Mouse (Mus musculus) granulocyte monocyte progenitor cell, adult 5-6 weeks (primary cell): Measurements from ENCODE around the gene Smim5. TPM values are rescaled to one million over a fixed set of nuclear protein-coding genes. Genes with fewer than 3 reads are reported as not detected.

Experiments used
- ATAC-seq: replicated peaks from 2 replicates; pipeline ENCODE4 v1.8.0; 2016; ENCODE audit warnings: mild to moderate bottlenecking, moderate TSS enrichment, inconsistent platforms; ENCODE audit not compliant: poor library complexity, severe bottlenecking
- total RNA-seq, 2 experiments: library from RNA; stranded (forward) in 1 of 2; stranded (reverse) in 1 of 2; fragments of 200-712, 200-1000 nt in 1 of 2; fragments of >200 nt in 1 of 2; fragmentation: Nextera tagmentation in 1 of 2; gene quantifications; 2 replicates each; pipeline ENCODE4 v1.2.3; 2014 to 2017

Smim5 gene
- total RNA-seq, 2 experiments from 2014 or later: 3.5 to 7.1 TPM

GRCm38 (mm10) chr11:115919073-115919472 is 19.3 kb downstream of the Smim5 start:
- no peak for ATAC-seq

- peak; percentile 55 for ATAC-seq
Measured at GRCm38 (mm10) chr11:115920110-115920818, 20.5 kb downstream of the Smim5 start.

GRCm38 (mm10) chr11:115921986-115922385 is 22.2 kb downstream of the Smim5 start:
- no peak for ATAC-seq

- peak; percentile 26; the same call in 1 of the 2 replicates for ATAC-seq
Measured at GRCm38 (mm10) chr11:115929031-115929430, 29.3 kb downstream of the Smim5 start.

- ATAC-seq: peak; percentile 25; the same call in 1 of the 2 replicates
Measured at GRCm38 (mm10) chr11:115929818-115930217, 30.1 kb downstream of the Smim5 start.

- ATAC-seq: no peak
Measured at GRCm38 (mm10) chr11:115931235-115931634, 31.5 kb downstream of the Smim5 start.

- ATAC-seq: peak; percentile 96
Measured at GRCm38 (mm10) chr11:115933108-115933746, 33.5 kb downstream of the Smim5 start, which contains the start of the genes Sap30bp and Recql5. Gene Sap30bp (plus strand): TSS chr11:115933282. Gene Recql5 (minus strand): TSS chr11:115933477.

GRCm38 (mm10) chr11:115933747-115934110 is 34.0 kb downstream of the Smim5 start:
- no peak for ATAC-seq

- ATAC-seq: peak; percentile 56
Measured at GRCm38 (mm10) chr11:115939690-115940329, 40.0 kb downstream of the Smim5 start.

GRCm38 (mm10) chr11:115941980-115942379 is 42.2 kb downstream of the Smim5 start:
- no peak for ATAC-seq

- no peak for ATAC-seq
Measured at GRCm38 (mm10) chr11:115945247-115945646, 45.5 kb downstream of the Smim5 start.

GRCm38 (mm10) chr11:115946221-115946828 is 46.6 kb downstream of the Smim5 start:
- no peak for ATAC-seq

- no peak for ATAC-seq
Measured at GRCm38 (mm10) chr11:115948316-115948715, 48.5 kb downstream of the Smim5 start.

GRCm38 (mm10) chr11:115950719-115951118 is 51.0 kb downstream of the Smim5 start:
- no peak for ATAC-seq

- ATAC-seq: no peak
Measured at GRCm38 (mm10) chr11:115954712-115955111, 54.9 kb downstream of the Smim5 start.

GRCm38 (mm10) chr11:115955195-115955858 is 55.6 kb downstream of the Smim5 start:
- ATAC-seq: no peak
